Mouse (Mus musculus) heart, embryonic 10.5 days (tissue): Measurements from ENCODE around the gene Pak1. TPM values are rescaled to one million over a fixed set of nuclear protein-coding genes. Genes with fewer than 3 reads are reported as not detected.

Source experiments
- DNase-seq: peaks from one replicate; pipeline ENCODE4 v3.0.0-alpha.2; 2017; ENCODE audit warnings: low spot score
- H3K27ac ChIP-seq: fragments of 300-500 bp; sonication (generic); 2 replicates; pipeline ENCODE4 v1.5.1; 2016; ENCODE audit warnings: mild to moderate bottlenecking
- H3K27me3 ChIP-seq: fragments of 300-500 bp; sonication (generic); 2 replicates; pipeline ENCODE4 v1.6.1; 2016; ENCODE audit warnings: mild to moderate bottlenecking; ENCODE audit not compliant: poor library complexity, insufficient read depth, severe bottlenecking
- H3K36me3 ChIP-seq: fragments of 300-500 bp; sonication (generic); 2 replicates; pipeline ENCODE4 v1.6.1; 2016; ENCODE audit warnings: mild to moderate bottlenecking, moderate library complexity
- H3K4me1 ChIP-seq: fragments of 300-500 bp; sonication (generic); 2 replicates; pipeline ENCODE4 v1.6.1; 2016; ENCODE audit warnings: mild to moderate bottlenecking
- H3K4me3 ChIP-seq: fragments of 300-500 bp; sonication (generic); 2 replicates; pipeline ENCODE4 v1.5.1; 2016; ENCODE audit warnings: mild to moderate bottlenecking, moderate library complexity
- H3K9me3 ChIP-seq: fragments of 300-500 bp; sonication (generic); 2 replicates; pipeline ENCODE4 v1.6.1; 2016; ENCODE audit warnings: mild to moderate bottlenecking, moderate library complexity
- WGBS: fragments of 180-500 bp; shearing (Covaris S2); methylation state at CpG from one replicate; pipeline ENCODE4 v1.1.7; 2016; 5-methylcytosine and 5-hydroxymethylcytosine counted together
- polyA plus RNA-seq: library from polyadenylated mRNA; unstranded; fragments of >200 nt; fragmentation: Nextera tagmentation; extraction: Ambion mirVana; gene quantifications from 2 replicates; pipeline ENCODE4 v1.2.1, GENCODE M21; 2016

Gene Pak1
- polyA plus RNA-seq, 1 experiment from 2014 or later, result 13.7 TPM

- Histone ChIP-seq H3K9me3 (no peaks in the 10 kb centered on the region), H3K36me3 (no peaks in the 10 kb centered on the region), H3K4me1 (no peaks in the 10 kb centered on the region), H3K27ac (no peak overlapping the region), H3K27me3 (no peaks in the 10 kb centered on the region), H3K4me3 (no peak overlapping the region)
- DNase-seq, result no peak
- WGBS, result 86% methylated on average over 21 of the region's 21 CpGs
These were observed 23.0 kb upstream of the Pak1 start for GRCm38 (mm10) chr7:97765181-97765962.

DNA sequence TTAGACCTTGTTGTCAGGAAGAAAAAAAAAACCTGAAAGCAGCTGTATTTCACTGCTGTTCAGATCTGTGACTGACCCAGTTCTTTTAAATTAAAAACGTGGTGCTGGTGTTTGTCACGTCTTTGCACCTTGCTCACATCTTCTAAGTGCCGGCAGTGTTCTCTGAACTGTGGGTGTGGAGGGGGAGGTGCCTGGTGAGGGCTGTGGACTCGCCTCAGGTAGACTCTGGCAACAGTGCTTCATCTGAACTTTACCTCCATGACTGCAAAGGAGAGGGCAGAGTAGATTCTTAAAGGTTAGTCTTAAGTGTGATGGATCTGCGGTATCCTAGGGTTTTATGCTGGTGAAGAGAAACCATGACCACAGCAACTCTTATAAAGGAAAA lies 22.4 kb upstream of the Pak1 start:
- H3K9me3 ChIP-seq, result no peaks in the 10 kb centered on the region
- H3K4me1 ChIP-seq, result no peaks in the 10 kb centered on the region
- no peak for DNase-seq
- no peak overlapping the region for H3K27ac ChIP-seq
- 80% methylated on average over 5 of the region's 5 CpGs for WGBS
- no peak overlapping the region for H3K4me3 ChIP-seq
- no peaks in the 10 kb centered on the region for H3K27me3 ChIP-seq
- no peaks in the 10 kb centered on the region for H3K36me3 ChIP-seq

DNA sequence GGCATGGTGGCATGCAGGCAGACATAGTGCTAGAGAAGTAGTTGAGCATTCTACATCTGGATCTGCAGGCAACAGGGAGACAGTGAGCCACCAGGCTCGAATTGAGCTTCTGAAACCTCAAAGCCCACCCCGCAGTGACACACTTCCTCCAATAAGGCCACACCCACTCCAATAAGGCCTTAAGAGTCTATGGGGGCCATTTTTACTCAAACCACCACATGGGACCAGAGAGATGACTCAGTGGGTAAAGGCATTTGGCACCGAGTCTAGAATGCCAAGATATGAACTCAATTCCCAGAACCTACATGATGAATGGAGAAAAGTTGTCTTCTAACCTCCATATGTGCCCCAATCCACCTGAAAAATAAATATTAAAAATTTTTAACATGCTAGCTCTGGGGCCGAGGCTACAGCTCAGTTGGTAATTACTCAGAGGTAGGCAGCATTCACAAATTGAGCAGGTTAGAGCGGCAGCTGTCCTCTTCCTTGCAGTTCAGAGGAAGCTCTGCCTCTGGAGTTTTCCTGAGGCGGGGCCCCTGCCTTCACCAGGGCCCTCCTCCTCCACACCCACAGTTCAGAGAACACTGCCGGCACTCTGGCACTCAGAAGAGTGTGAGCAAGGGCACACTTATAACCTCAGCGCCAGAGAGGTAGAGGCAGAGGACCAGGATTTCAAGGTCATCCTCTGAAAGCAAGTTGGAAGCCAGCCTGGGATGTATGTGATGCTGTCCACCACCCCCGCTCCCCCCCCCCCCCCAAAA lies 21.8 kb upstream of the Pak1 start:
- Histone ChIP-seq H3K36me3 (no peaks in the 10 kb centered on the region), H3K9me3 (no peaks in the 10 kb centered on the region), H3K27me3 (no peaks in the 10 kb centered on the region), H3K4me3 (no peak overlapping the region), H3K4me1 (no peaks in the 10 kb centered on the region), H3K27ac (no peak overlapping the region)
- WGBS, result 72% methylated on average over 9 of the region's 9 CpGs
- DNase-seq, result no peak

- no peaks in the 10 kb centered on the region for H3K9me3 ChIP-seq
- WGBS, result 72% methylated on average over 8 of the region's 8 CpGs
- no peak overlapping the region for H3K27ac ChIP-seq
- DNase-seq, result no peak
- H3K36me3 ChIP-seq, result no peaks in the 10 kb centered on the region
- no peaks in the 10 kb centered on the region for H3K27me3 ChIP-seq
- no peak overlapping the region for H3K4me3 ChIP-seq
- H3K4me1 ChIP-seq, result no peaks in the 10 kb centered on the region
These were observed 20.5 kb upstream of the Pak1 start for GRCm38 (mm10) chr7:97767841-97768240.

DNA sequence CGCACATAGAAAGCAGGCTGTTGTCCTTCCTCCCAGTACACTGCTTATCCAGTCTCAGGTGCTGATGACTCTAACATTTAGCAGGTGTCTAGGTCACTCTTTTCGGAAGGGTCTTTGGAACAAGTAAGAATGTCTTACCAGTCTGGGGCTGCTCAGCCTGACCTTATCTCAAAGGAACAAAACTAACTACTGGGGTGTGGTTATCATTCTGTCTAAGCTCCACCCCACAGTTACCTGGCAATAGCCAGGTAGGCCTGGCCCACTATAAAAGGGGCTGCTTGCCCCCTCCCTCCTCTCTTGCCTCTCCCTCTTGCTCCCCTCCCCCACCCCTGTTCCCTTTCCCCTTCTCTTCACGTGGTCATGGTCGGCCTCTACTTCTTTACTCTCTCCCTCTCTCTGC lies 19.3 kb upstream of the Pak1 start:
- Histone ChIP-seq H3K27me3 (no peaks in the 10 kb centered on the region), H3K36me3 (no peaks in the 10 kb centered on the region), H3K4me3 (no peak overlapping the region), H3K4me1 (no peaks in the 10 kb centered on the region), H3K27ac (no peak overlapping the region), H3K9me3 (no peaks in the 10 kb centered on the region)
- whole genome bisulfite sequencing, result 67% methylated on average over 4 of the region's 4 CpGs
- no peak for DNase-seq

DNA sequence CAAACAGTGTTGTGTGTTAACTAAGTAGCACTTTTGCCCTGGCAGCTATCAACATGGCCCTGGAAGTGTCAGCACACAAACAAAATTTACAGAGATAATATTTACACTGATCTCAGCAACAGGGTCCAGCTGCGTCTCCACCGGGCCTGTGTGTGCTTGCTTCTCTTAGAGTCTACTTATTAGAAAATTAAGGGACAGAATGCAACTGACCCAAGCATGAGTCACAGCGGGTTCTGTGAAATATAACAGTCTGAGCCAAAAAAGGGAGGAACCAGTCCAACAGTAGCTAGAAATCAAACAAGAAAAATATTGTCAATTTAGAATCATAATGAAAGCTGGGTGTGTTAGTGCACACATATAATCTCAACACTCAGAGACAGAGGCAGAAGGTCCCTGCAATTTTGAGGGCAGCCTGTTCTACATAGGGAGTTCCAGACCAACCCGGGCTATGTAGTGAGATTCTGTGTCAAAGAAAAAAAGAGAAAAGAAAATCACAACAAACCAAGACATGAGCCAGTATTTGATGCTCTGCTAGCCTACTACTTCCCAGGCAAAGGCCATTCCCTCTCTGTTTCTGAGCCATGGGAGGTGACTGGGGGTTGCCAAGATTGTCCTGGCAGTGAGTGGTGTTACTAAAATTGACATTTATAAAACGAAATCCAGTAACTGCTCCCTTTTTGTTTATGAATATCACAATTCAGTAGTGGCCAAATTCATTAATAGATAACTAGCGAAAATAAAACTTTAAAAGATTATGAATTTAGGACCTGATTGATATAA lies 17.3 kb upstream of the Pak1 start:
- Histone ChIP-seq H3K9me3 (no peaks in the 10 kb centered on the region), H3K36me3 (no peaks in the 10 kb centered on the region)
- WGBS, result 78% methylated on average over 6 of the region's 6 CpGs

DNA sequence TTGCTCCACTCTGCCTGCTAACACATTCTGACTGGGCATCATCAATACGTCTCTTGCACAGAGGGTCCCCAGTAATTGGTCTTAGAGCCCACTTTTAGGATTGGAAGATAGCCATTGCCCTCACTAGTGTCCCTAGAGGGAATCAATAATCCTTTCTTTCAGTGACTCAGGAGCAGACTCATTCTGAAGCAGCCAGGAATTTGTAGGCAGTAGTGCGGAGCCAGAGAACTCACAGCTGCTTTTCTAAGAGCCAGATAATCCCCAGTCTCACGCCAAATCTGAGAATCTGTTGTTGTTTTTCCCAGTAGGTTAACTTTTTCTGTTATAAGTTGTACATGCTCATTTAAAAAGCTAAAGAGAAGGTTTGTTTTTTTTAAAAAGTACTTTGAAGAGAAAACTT lies 13.0 kb upstream of the Pak1 start:
- H3K27ac ChIP-seq, result no peak overlapping the region
- no peaks in the 10 kb centered on the region for H3K27me3 ChIP-seq
- DNase-seq, result no peak
- WGBS, result 38% methylated on average over 3 of the region's 3 CpGs
- no peaks in the 10 kb centered on the region for H3K4me1 ChIP-seq
- H3K36me3 ChIP-seq, result no peaks in the 10 kb centered on the region
- no peak overlapping the region for H3K4me3 ChIP-seq
- H3K9me3 ChIP-seq, result no peaks in the 10 kb centered on the region

More for the DNA sequence above, 17.3 kb upstream of the Pak1 start:
- no peak for DNase-seq
- H3K27me3 ChIP-seq, result no peaks in the 10 kb centered on the region
- no peak overlapping the region for H3K27ac ChIP-seq
- no peaks in the 10 kb centered on the region for H3K4me1 ChIP-seq
- no peak overlapping the region for H3K4me3 ChIP-seq

DNA sequence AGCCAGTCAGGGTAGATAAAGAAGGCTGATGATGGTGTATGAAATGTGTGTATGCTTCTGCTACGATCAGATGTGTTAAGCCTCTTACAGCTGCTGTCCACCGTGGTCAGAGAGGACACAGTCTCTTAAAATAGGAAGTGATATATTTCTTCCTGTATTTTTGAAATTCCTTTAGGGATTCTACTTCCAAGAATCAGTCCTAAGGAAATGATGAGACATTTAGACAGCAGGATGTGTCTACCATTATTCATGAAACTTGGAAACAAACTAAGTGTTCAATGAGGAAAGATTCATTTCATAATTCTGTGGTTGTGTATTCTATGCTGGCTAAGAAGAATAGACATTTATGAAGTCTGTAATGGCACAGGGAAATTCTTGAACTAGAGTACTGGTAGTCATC lies 12.4 kb upstream of the Pak1 start:
- 70% methylated on average over 2 of the region's 2 CpGs for WGBS

DNA sequence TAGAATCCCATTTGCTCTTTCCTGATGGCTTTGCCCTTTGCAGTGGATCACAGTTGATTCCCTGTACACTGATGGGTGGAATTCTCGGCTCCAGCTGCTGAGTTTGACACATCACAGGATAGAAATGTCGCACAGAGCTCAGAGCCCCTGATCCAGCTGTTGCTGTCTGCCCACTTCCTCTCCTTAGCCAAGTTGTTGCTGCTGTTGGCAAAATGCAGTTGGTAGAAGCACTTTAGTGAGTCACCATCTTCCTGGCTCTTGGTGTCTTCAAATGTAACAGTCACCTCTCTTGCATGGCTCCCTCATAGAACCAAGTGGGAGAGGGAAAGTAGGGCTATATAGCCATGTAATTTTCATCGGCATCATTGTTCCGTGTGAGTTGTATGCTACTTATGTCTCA lies 11.2 kb upstream of the Pak1 start:
- DNase-seq, result no peak
- Histone ChIP-seq H3K9me3 (no peaks in the 10 kb centered on the region), H3K36me3 (no peaks in the 10 kb centered on the region), H3K27ac (no peak overlapping the region), H3K27me3 (no peaks in the 10 kb centered on the region), H3K4me3 (no peak overlapping the region), H3K4me1 (no peaks in the 10 kb centered on the region)
- WGBS, result 86% methylated on average over 4 of the region's 4 CpGs

More for the DNA sequence above, 12.4 kb upstream of the Pak1 start:
- no peak for DNase-seq
- H3K4me3 ChIP-seq, result no peak overlapping the region
- H3K4me1 ChIP-seq, result no peaks in the 10 kb centered on the region
- no peaks in the 10 kb centered on the region for H3K9me3 ChIP-seq
- no peak overlapping the region for H3K27ac ChIP-seq
- no peaks in the 10 kb centered on the region for H3K27me3 ChIP-seq
- H3K36me3 ChIP-seq, result no peaks in the 10 kb centered on the region

GRCm38 (mm10) chr7:97780222-97780621 lies 8.1 kb upstream of the Pak1 start:
- H3K4me1 ChIP-seq, result no peaks in the 10 kb centered on the region
- H3K36me3 ChIP-seq, result no peaks in the 10 kb centered on the region
- no peak overlapping the region for H3K27ac ChIP-seq
- H3K27me3 ChIP-seq, result peaks cover 5% of the 10 kb centered on the region
- WGBS, result 76% methylated on average over 1 of the region's 1 CpGs
- no peaks in the 10 kb centered on the region for H3K9me3 ChIP-seq
- no peak for DNase-seq
- no peak overlapping the region for H3K4me3 ChIP-seq

DNA sequence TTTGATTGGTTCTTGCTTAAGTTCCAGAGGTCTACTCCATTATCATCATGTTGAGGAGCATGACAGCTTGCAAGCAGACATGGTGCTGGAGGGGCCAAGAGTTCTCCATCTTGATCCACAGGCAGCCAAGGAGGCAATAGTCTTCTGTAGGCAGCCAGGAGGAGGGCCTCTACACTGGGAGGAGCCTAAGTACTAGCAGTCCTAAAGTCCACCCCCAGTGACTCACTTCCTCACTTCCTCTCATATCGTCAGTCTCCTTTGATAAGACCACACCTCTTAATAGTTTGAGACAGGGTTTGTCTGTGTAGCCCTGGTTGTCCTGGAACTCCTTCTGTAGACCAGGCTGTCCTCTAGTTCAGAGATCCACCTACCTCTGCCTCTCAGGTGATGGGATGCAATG lies 7.5 kb upstream of the Pak1 start:
- 60% methylated on average over 1 of the region's 1 CpGs for WGBS
- no peak for DNase-seq

DNA sequence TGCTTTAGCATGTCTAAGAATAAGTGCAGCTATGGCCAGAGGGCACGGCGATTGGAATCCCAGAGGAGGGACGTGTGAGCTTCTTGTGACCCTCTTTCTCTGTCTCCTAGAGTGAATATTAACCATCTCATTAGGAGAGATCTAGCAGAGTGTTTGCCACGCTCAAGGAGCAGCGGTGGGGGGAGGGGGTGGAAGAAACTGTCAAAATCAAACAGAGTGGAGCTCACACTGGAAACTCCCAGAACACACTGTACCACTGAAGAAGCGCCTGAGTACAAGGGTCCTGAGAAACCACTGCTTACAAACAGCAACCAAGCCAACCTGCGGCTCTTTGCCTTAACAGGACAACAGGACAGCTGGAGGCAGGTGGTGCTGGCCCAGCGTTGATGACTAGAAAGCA lies 6.8 kb upstream of the Pak1 start:
- Histone ChIP-seq H3K9me3 (no peaks in the 10 kb centered on the region), H3K36me3 (no peaks in the 10 kb centered on the region), H3K27ac (no peak overlapping the region), H3K4me3 (no peak overlapping the region), H3K27me3 (peaks cover 14% of the 10 kb centered on the region), H3K4me1 (no peaks in the 10 kb centered on the region)
- DNase-seq, result no peak
- WGBS, result 74% methylated on average over 8 of the region's 8 CpGs

More for the DNA sequence above, 7.5 kb upstream of the Pak1 start:
- Histone ChIP-seq H3K27me3 (peaks cover 10% of the 10 kb centered on the region), H3K36me3 (no peaks in the 10 kb centered on the region), H3K4me3 (no peak overlapping the region), H3K27ac (no peak overlapping the region), H3K4me1 (no peaks in the 10 kb centered on the region), H3K9me3 (no peaks in the 10 kb centered on the region)

DNA sequence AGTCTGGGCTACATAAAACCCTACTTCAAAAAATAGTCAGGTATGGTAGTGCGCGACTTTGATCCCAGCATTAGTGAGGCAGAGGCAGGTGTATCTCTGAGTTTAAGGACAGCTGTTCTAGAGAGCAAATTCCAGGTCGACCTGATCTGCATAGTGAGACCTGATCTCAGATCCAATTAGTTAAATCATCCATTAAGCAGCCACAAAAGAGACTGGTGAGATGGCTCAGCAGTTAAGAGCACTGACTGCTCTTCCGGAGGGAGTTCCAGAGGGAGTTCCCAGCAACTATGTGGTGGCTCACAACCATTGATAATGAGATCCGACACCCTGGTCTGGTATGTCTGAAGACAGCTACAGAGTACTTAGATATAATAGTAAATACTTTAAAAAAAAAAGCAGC lies 4.8 kb upstream of the Pak1 start:
- WGBS, result 55% methylated on average over 5 of the region's 5 CpGs
- Histone ChIP-seq H3K36me3 (no peaks in the 10 kb centered on the region), H3K4me1 (peaks cover 4% of the 10 kb centered on the region; the same call in 1 of the 2 replicates), H3K27me3 (peaks cover 25% of the 10 kb centered on the region), H3K9me3 (no peaks in the 10 kb centered on the region), H3K27ac (no peak overlapping the region), H3K4me3 (no peak overlapping the region)
- DNase-seq, result no peak
